Mouse (Mus musculus): ENCODE results near the gene Ddhd1.

The Ddhd1 gene

GRCm38 (mm10) chr14:45657641-45658611, at the start of gene Ddhd1:
Ddhd1 (minus strand) TSS chr14:45658143.
- peak; percentile 95 for DNase-seq (ENCODE audit: inconsistent ontology term)

GRCm38 (mm10) chr14:45707176-45707910, 49.4 kb upstream of the Ddhd1 start:
- DNase-seq (ENCODE audit: inconsistent ontology term): peak; percentile 45

GRCm38 (mm10) chr14:45700031-45700572, 42.2 kb upstream of the Ddhd1 start:
- no peak for DNase-seq (ENCODE audit: inconsistent ontology term)

- DNase-seq (ENCODE audit: inconsistent ontology term): no peak
Measured at GRCm38 (mm10) chr14:45698867-45699266, 40.9 kb upstream of the Ddhd1 start.

GRCm38 (mm10) chr14:45696098-45696497, 38.2 kb upstream of the Ddhd1 start:
- no peak for DNase-seq (ENCODE audit: inconsistent ontology term)

- no peak for DNase-seq (ENCODE audit: inconsistent ontology term)
Measured at GRCm38 (mm10) chr14:45693891-45694290, 35.9 kb upstream of the Ddhd1 start.

GRCm38 (mm10) chr14:45690520-45691246, 32.7 kb upstream of the Ddhd1 start:
- DNase-seq (ENCODE audit: inconsistent ontology term): peak; percentile 70

- no peak for DNase-seq (ENCODE audit: inconsistent ontology term)
Measured at GRCm38 (mm10) chr14:45685313-45685712, 27.4 kb upstream of the Ddhd1 start.

GRCm38 (mm10) chr14:45676722-45677121, 18.8 kb upstream of the Ddhd1 start:
- DNase-seq (ENCODE audit: inconsistent ontology term): no peak

- DNase-seq (ENCODE audit: inconsistent ontology term): no peak
Measured at GRCm38 (mm10) chr14:45668325-45668724, 10.4 kb upstream of the Ddhd1 start.

- DNase-seq (ENCODE audit: inconsistent ontology term): no peak
Measured at GRCm38 (mm10) chr14:45667231-45667630, 9.3 kb upstream of the Ddhd1 start.

GRCm38 (mm10) chr14:45661575-45661974, 3.6 kb upstream of the Ddhd1 start:
- no peak for DNase-seq (ENCODE audit: inconsistent ontology term)

GRCm38 (mm10) chr14:45660315-45660714, 2.4 kb upstream of the Ddhd1 start:
- no peak for DNase-seq (ENCODE audit: inconsistent ontology term)

- peak; percentile 72 for DNase-seq (ENCODE audit: inconsistent ontology term)
Measured at GRCm38 (mm10) chr14:45656831-45657640, 907 bp downstream of the Ddhd1 start.

GRCm38 (mm10) chr14:45654876-45655416, 3.0 kb downstream of the Ddhd1 start:
- DNase-seq (ENCODE audit: inconsistent ontology term): no peak

- no peak for DNase-seq (ENCODE audit: inconsistent ontology term)
Measured at GRCm38 (mm10) chr14:45653756-45654155, 4.2 kb downstream of the Ddhd1 start.

GRCm38 (mm10) chr14:45648999-45649818, 8.7 kb downstream of the Ddhd1 start:
- no peak for DNase-seq (ENCODE audit: inconsistent ontology term)

GRCm38 (mm10) chr14:45648144-45648543, 9.8 kb downstream of the Ddhd1 start:
- no peak for DNase-seq (ENCODE audit: inconsistent ontology term)

- DNase-seq (ENCODE audit: inconsistent ontology term): no peak
Measured at GRCm38 (mm10) chr14:45647632-45648031, 10.3 kb downstream of the Ddhd1 start.

GRCm38 (mm10) chr14:45647175-45647574, 10.8 kb downstream of the Ddhd1 start:
- no peak for DNase-seq (ENCODE audit: inconsistent ontology term)

All from Muller cell, postnatal 12 days (primary cell).